Mouse (Mus musculus): ENCODE data around the gene Sergef. TPM values are rescaled to one million over a fixed set of nuclear protein-coding genes. Genes with fewer than 3 reads are reported as not detected.

Sergef gene
- polyA plus RNA-seq, 2 experiments = 3.3 to 5.5 TPM

DNA sequence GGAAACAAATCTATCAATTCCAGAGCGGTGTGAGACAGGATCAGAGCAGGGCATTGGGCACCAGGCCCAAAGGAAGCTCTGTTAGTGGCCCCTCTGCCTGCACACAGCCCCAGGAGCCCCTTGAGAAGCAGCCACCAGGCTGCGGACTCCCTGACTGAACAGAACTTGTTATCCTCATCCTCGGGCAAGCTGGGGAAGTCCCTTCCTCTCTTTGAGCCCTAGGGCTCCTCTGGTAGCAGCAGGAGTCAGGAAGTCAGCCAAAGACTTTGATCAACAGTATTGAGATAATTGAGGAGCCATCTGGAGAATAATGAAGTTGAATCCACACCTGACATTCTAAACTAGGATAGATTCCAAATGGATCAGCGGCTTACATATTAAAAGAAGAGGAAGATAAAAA is 135.4 kb downstream of the Sergef start:
- WGBS (ENCODE audit: insufficient replicate concordance) = 39% methylated on average over 4 of the region's 4 CpGs
- Histone ChIP-seq H3K27ac (no peak overlapping the region), H3K4me1 (replicated peaks; ENCODE audit: control insufficient read depth in 2 of 2, insufficient read depth in 2 of 2, low read length in 1 of 2) (no peaks in the 10 kb centered on the region; a peak in 1 of 4 replicates), H3K36me3 (replicated peaks; ENCODE audit: control insufficient read depth, insufficient read depth, low read depth) (no peaks in the 10 kb centered on the region), H3K9ac (replicated peaks) (no peak overlapping the region), H3K4me3 (ENCODE audit: insufficient read depth in 1 of 2, low read depth in 2 of 2, low read length in 2 of 2) (no peak overlapping the region), H3K4me2 (ENCODE audit: low read depth) (no peak overlapping the region), H3K27me3 (ENCODE audit: control insufficient read depth, insufficient read depth, low read length) (no peaks in the 10 kb centered on the region), H3K9me3 (ENCODE audit: control insufficient read depth, low read length) (no peaks in the 10 kb centered on the region)
- no peak for TF ChIP-seq CTCF (IDR thresholded peaks at IDR 0.05; ENCODE audit: low read depth)
- TF ChIP-seq EP300 (IDR thresholded peaks at IDR 0.05; ENCODE audit: low read depth) = no peak
- ATAC-seq (ENCODE audit: insufficient read depth) (no peak), DNase-seq (ENCODE audit: low read depth in 3 of 3, low spot score in 3 of 3) (no peak)

- Histone ChIP-seq H3K9ac (replicated peaks) (no peak overlapping the region), H3K4me1 (replicated peaks; ENCODE audit: control insufficient read depth in 2 of 2, insufficient read depth in 2 of 2, low read length in 1 of 2) (no peaks in the 10 kb centered on the region; a peak in 1 of 4 replicates), H3K9me3 (ENCODE audit: control insufficient read depth, low read length) (no peaks in the 10 kb centered on the region), H3K4me3 (ENCODE audit: insufficient read depth in 1 of 2, low read depth in 2 of 2, low read length in 2 of 2) (no peak overlapping the region), H3K27me3 (ENCODE audit: control insufficient read depth, insufficient read depth, low read length) (no peaks in the 10 kb centered on the region), H3K36me3 (replicated peaks; ENCODE audit: control insufficient read depth, insufficient read depth, low read depth) (no peaks in the 10 kb centered on the region), H3K27ac (no peak overlapping the region), H3K4me2 (ENCODE audit: low read depth) (no peak overlapping the region)
- DNase-seq (ENCODE audit: low read depth in 3 of 3, low spot score in 3 of 3) (no peak), ATAC-seq (ENCODE audit: insufficient read depth) (no peak)
- no peak for TF ChIP-seq EP300 (IDR thresholded peaks at IDR 0.05; ENCODE audit: low read depth)
- TF ChIP-seq CTCF (IDR thresholded peaks at IDR 0.05; ENCODE audit: low read depth) = no peak
- WGBS (ENCODE audit: insufficient replicate concordance) = 15% methylated on average over 13 of the region's 13 CpGs
Measured at GRCm38 (mm10) chr7:46502650-46503049, 137.0 kb downstream of the Sergef start.

DNA sequence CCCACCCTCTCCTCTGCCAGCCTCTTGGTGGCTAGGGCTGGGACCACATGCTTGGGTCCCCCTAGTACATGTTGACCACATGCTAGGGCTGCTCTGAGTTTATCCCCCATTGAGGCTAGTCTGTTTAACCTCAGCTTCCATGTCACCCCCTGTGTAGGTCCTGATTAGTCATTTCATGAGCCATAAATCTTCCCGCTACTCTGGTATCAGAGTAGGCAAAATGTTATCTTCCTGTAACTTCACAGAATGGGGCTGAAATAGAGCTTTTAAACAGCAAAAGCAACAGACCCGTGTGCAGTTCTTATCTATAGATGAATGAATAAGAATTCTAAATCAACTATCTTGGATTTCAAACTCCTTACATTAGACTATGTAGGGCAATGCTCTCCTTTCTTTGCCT is 138.1 kb downstream of the Sergef start:
- WGBS (ENCODE audit: insufficient replicate concordance) = 23% methylated on average over 2 of the region's 2 CpGs
- Histone ChIP-seq H3K9ac (replicated peaks) (no peak overlapping the region), H3K4me3 (ENCODE audit: insufficient read depth in 1 of 2, low read depth in 2 of 2, low read length in 2 of 2) (no peak overlapping the region), H3K27ac (no peak overlapping the region), H3K27me3 (ENCODE audit: control insufficient read depth, insufficient read depth, low read length) (no peaks in the 10 kb centered on the region), H3K9me3 (ENCODE audit: control insufficient read depth, low read length) (no peaks in the 10 kb centered on the region), H3K4me1 (replicated peaks; ENCODE audit: control insufficient read depth in 2 of 2, insufficient read depth in 2 of 2, low read length in 1 of 2) (no peaks in the 10 kb centered on the region; a peak in 1 of 4 replicates), H3K4me2 (ENCODE audit: low read depth) (no peak overlapping the region), H3K36me3 (replicated peaks; ENCODE audit: control insufficient read depth, insufficient read depth, low read depth) (no peaks in the 10 kb centered on the region)
- TF ChIP-seq CTCF (IDR thresholded peaks at IDR 0.05; ENCODE audit: low read depth) = no peak
- TF ChIP-seq EP300 (IDR thresholded peaks at IDR 0.05; ENCODE audit: low read depth) = no peak
- DNase-seq (ENCODE audit: low read depth in 3 of 3, low spot score in 3 of 3) (no peak), ATAC-seq (ENCODE audit: insufficient read depth) (no peak)

GRCm38 (mm10) chr7:46499561-46499960 is 140.0 kb downstream of the Sergef start:
- DNase-seq (ENCODE audit: low read depth in 3 of 3, low spot score in 3 of 3) = no peak
- no peak overlapping the region for H3K9ac ChIP-seq (replicated peaks)
- TF ChIP-seq CTCF (IDR thresholded peaks at IDR 0.05; ENCODE audit: low read depth) (no peak), EP300 (IDR thresholded peaks at IDR 0.05; ENCODE audit: low read depth) (no peak)

DNA sequence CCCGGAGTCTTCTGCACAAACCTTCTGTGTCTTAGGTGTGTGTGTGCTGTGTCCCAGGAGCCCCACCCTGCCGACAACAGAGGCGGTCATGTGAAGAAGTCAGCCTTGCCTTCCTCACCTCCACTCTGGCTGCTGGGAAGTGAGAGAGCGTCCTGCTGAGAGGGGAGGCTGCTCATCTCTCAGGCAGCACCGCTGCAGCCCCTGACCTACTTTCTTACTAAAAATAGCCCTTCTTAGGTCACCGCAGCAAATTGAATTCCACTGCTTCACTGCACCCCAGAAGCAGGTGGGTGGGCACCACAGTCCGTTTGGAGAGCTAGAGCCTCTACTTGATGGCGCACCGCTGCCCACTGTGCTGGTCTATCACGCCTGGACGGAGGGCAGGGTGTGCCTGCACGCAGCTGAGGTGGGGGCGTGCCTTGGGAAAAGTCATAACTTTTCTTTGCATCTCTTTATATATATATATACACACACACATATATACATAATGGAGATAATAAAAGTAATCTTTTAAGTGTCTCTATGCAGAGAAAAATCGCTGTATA is 147.4 kb downstream of the Sergef start:
- no peak overlapping the region for H3K4me3 ChIP-seq (ENCODE audit: insufficient read depth in 1 of 2, low read depth in 2 of 2, low read length in 2 of 2)
- TF ChIP-seq CTCF (IDR thresholded peaks at IDR 0.05; ENCODE audit: low read depth) = no peak
- TF ChIP-seq EP300 (IDR thresholded peaks at IDR 0.05; ENCODE audit: low read depth) = no peak
- no peak for ATAC-seq (ENCODE audit: insufficient read depth)
- no peak overlapping the region for H3K4me2 ChIP-seq (ENCODE audit: low read depth)
- no peaks in the 10 kb centered on the region for H3K9me3 ChIP-seq (ENCODE audit: control insufficient read depth, low read length)
- H3K4me1 ChIP-seq (replicated peaks; ENCODE audit: control insufficient read depth in 2 of 2, insufficient read depth in 2 of 2, low read length in 1 of 2) = no peaks in the 10 kb centered on the region
- no peaks in the 10 kb centered on the region for H3K36me3 ChIP-seq (replicated peaks; ENCODE audit: control insufficient read depth, insufficient read depth, low read depth)
- H3K9ac ChIP-seq (replicated peaks) = no peak overlapping the region
- DNase-seq (ENCODE audit: low read depth in 3 of 3, low spot score in 3 of 3) = no peak
- 64% methylated on average over 14 of the region's 14 CpGs for whole genome bisulfite sequencing (ENCODE audit: insufficient replicate concordance)
- no peaks in the 10 kb centered on the region for H3K27me3 ChIP-seq (ENCODE audit: control insufficient read depth, insufficient read depth, low read length)
- H3K27ac ChIP-seq = no peak overlapping the region

More at GRCm38 (mm10) chr7:46499561-46499960, 140.0 kb downstream of the Sergef start:
- Histone ChIP-seq H3K4me2 (ENCODE audit: low read depth) (no peak overlapping the region), H3K9me3 (ENCODE audit: control insufficient read depth, low read length) (no peaks in the 10 kb centered on the region), H3K27ac (no peak overlapping the region), H3K4me1 (replicated peaks; ENCODE audit: control insufficient read depth in 2 of 2, insufficient read depth in 2 of 2, low read length in 1 of 2) (no peaks in the 10 kb centered on the region; a peak in 1 of 4 replicates), H3K36me3 (replicated peaks; ENCODE audit: control insufficient read depth, insufficient read depth, low read depth) (no peaks in the 10 kb centered on the region), H3K4me3 (ENCODE audit: insufficient read depth in 1 of 2, low read depth in 2 of 2, low read length in 2 of 2) (no peak overlapping the region), H3K27me3 (ENCODE audit: control insufficient read depth, insufficient read depth, low read length) (no peaks in the 10 kb centered on the region)
- no peak for ATAC-seq (ENCODE audit: insufficient read depth)
- 48% methylated on average over 4 of the region's 4 CpGs for WGBS (ENCODE audit: insufficient replicate concordance)

Data from liver, embryonic 14.5 days (tissue).